Comparison of ENCODE assay signal across 17 mouse cellular contexts in the genomic region with DNA sequence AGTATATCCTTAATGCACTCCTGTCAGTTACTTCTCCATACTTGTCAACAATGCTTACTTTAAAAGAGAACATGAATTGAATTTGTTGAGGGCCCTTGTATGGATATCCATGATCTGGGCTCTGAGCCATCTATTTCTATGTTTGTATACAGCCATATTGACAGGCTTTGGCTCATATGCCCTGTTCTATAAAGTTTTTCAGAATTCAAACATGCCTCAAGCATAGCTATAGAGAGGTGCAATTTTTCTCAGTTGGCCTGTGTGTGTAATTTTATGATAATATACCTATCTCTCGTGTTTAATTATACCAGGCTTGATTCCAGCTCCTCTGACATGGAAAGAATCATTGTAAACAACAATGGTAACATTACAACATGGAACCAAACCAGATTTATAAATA.
"Had no signal": no experiment of that assay in that cellular context is flagged by ENCODE, and none has a peak within 500 bp of the region (broad histone marks: within the 10 kb centered on the region; RNA-seq: fewer than 3 reads in every experiment).

No protein-coding gene starts in this region.

- H3K9me3 ChIP-seq: lung, embryonic 15.5 days; midbrain, embryonic 13.5 days; midbrain, embryonic 15.5 days; neural tube, embryonic 12.5 days; stomach, embryonic 15.5 days had no signal

- H3K9ac ChIP-seq: lung, embryonic 15.5 days; midbrain, embryonic 13.5 days; midbrain, embryonic 15.5 days; neural tube, embryonic 12.5 days; stomach, embryonic 15.5 days had no signal

- H3K27ac ChIP-seq: lung, embryonic 15.5 days; macrophage; midbrain, embryonic 13.5 days; midbrain, embryonic 15.5 days; neural tube, embryonic 12.5 days; stomach, embryonic 15.5 days; stomach, postnatal 0 days had no signal

- H3K4me1 ChIP-seq: lung, embryonic 15.5 days; megakaryocyte, embryonic 14.5 days; midbrain, embryonic 13.5 days; midbrain, embryonic 15.5 days; neural tube, embryonic 12.5 days; stomach, embryonic 15.5 days had no signal

- H3K4me2 ChIP-seq: lung, embryonic 15.5 days; midbrain, embryonic 11.5 days; midbrain, embryonic 13.5 days; midbrain, embryonic 15.5 days; neural tube, embryonic 12.5 days; stomach, embryonic 15.5 days had no signal

- ATAC-seq: lung, postnatal 0 days; midbrain, embryonic 13.5 days; midbrain, embryonic 15.5 days had no signal

- DNase-seq: lung, adult 2 months; lung, postnatal 14 days; lung, postnatal 36 days; right cerebral cortex, postnatal 14 days; thymus, adult 2 months; thymus, postnatal 25 days; thymus, postnatal 4 days had no signal

- H3K36me3 ChIP-seq: lung, embryonic 15.5 days; midbrain, embryonic 13.5 days; midbrain, embryonic 15.5 days; neural tube, embryonic 12.5 days; stomach, embryonic 15.5 days had no signal

- H3K27me3 ChIP-seq: lung, embryonic 15.5 days; megakaryocyte, embryonic 14.5 days; midbrain, embryonic 13.5 days; midbrain, embryonic 15.5 days; neural tube, embryonic 12.5 days; stomach, embryonic 15.5 days had no signal

- H3K4me3 ChIP-seq: lung, embryonic 15.5 days; megakaryocyte, embryonic 14.5 days; midbrain, embryonic 13.5 days; midbrain, embryonic 15.5 days; neural tube, embryonic 12.5 days; stomach, embryonic 15.5 days had no signal
